Mouse (Mus musculus) brain, embryonic 14.5 days (tissue): Measurements from ENCODE around the gene Fam20c.

Source experiments
- CTCF ChIP-seq: fragments of 200-500 bp; IDR thresholded peaks from 2 replicates; pipeline ENCODE4 v1.5.1; 2012; ENCODE audit warnings: inconsistent platforms, mild to moderate bottlenecking, moderate library complexity, borderline replicate concordance; ENCODE audit not compliant: insufficient read depth, insufficient read length; ENCODE audit errors: extremely low read depth
- POLR2A ChIP-seq: fragments of 200-500 bp; IDR thresholded peaks from 2 replicates; pipeline ENCODE4 v1.6.1; 2012; ENCODE audit warnings: mild to moderate bottlenecking, inconsistent platforms, borderline replicate concordance; ENCODE audit not compliant: poor library complexity, insufficient read depth, insufficient read length, severe bottlenecking; ENCODE audit errors: extremely low read depth

- TF ChIP-seq POLR2A (no peak), CTCF (no peak)
Observed at GRCm38 (mm10) chr5:138757616-138758015, 3.3 kb downstream of the Fam20c start.
